Mouse (Mus musculus): Measurements from ENCODE around the gene Uimc1. TPM values are rescaled to one million over a fixed set of nuclear protein-coding genes. Genes with fewer than 3 reads are reported as not detected.
A peak's percentile ranks its signal among the peaks of the same experiment; 100 is the strongest.

Gene Uimc1
- polyA plus RNA-seq (2012; ENCODE audit: insufficient read depth, low replicate concordance) = 1.2 and 4.7 TPM in 2 replicates

DNA sequence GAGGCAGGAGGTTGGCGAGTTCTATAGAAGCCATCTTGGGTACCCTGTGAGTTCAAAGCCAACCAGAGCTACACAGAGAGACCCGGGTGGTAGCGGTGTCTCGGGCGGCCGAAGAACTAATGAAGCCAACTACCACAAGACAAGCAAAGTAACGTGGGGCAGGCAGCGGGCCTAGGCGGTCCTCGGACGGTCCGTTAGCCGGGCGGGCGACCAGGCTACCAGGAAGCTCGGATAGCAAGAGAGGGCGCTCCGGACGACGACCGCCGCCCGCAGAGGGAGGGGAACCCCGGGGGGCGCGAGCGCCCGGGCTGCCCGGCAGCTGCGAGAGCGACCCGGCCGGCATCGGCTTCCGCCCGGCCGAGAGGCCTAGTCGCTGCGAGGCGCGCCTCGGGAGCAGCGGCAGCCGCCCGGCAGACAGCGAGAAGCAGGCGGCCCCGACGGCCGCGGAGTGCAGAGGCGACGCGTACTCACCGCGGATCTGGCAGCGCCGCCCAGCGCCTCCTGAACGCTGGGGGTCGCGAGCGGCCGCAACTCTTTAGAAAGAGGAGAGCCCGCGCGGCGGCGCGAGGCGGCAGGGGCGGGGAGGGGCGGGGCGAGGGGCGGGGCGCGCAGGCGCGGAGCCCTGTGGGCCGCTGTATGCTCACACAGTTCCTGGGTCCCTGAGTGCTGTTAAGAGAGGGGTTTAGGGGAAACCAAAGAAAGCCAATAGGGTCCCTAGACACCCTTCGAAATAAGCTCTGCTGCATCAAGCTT is at the start of gene Uimc1:
Gene Uimc1 (minus strand): TSS at position 575 of the 753 bp plus-strand sequence.
- Histone ChIP-seq H3K4me1 (peaks cover 26% of the 10 kb centered on the region), H3K36me3 (replicated peaks; ENCODE audit: low read length) (no peaks in the 10 kb centered on the region), H3K4me3 (replicated peaks) (peak within 1 kb of the TSS; percentile 97), H3K9me3 (no peaks in the 10 kb centered on the region), H3K27me3 (replicated peaks) (no peaks in the 10 kb centered on the region)
- no peak for TF ChIP-seq FLI1 (IDR thresholded peaks at IDR 0.05; ENCODE audit: low read length)
- TF ChIP-seq GATA1 (IDR thresholded peaks at IDR 0.05; ENCODE audit: borderline replicate concordance, low read length) = no peak

DNA sequence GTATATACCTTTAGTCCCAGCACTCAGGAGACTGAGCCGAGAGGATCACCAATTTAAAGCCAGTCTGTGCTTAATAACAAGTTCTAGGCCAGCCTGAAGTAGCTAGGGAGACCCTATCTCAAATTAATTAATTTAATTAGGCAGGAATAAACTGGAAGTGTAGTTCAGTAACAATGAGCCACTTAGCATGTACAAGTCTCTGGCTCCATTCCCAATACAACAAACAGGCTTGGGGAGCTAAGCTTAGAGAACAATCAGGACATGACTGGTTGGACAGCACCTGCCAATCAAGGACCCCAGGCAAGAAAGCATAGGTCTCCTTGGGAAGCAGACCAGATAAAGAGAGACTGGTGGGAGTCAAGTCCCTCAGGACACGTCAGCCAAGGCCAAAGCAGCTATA is 40.2 kb upstream of the Uimc1 start:
- no peak overlapping the region for H3K4me3 ChIP-seq (replicated peaks)
- H3K4me1 ChIP-seq = peaks cover 1% of the 10 kb centered on the region; the same call in 1 of the 2 replicates
- peaks cover 28% of the 10 kb centered on the region for H3K27me3 ChIP-seq (replicated peaks)
- no peaks in the 10 kb centered on the region for H3K9me3 ChIP-seq
- H3K36me3 ChIP-seq (replicated peaks; ENCODE audit: low read length) = no peaks in the 10 kb centered on the region
- TF ChIP-seq GATA1 (IDR thresholded peaks at IDR 0.05; ENCODE audit: borderline replicate concordance, low read length) (no peak), FLI1 (IDR thresholded peaks at IDR 0.05; ENCODE audit: low read length) (no peak)

DNA sequence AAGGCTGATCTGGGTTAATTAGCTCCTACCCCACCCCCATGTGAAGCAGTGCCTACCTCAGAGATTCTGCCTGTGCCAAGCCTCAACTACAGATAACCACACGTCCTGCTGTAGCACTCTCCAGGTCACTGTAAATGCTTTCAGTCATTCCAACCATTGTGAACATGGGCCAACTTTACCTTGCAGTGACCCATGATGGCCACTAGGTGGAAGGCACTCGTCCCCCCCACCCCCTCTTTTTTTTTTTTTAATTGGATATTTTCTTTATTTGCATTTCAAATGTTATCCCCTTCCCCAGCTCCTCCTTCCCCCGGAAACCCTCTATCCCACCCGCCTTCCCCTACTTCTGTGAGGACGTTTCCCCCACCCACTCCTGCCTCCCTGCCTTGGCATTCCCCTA is 35.3 kb upstream of the Uimc1 start:
- Histone ChIP-seq H3K36me3 (replicated peaks; ENCODE audit: low read length) (peaks cover 42% of the 10 kb centered on the region), H3K9me3 (no peaks in the 10 kb centered on the region), H3K4me3 (replicated peaks) (no peak overlapping the region), H3K4me1 (peaks cover 8% of the 10 kb centered on the region), H3K27me3 (replicated peaks) (peaks cover 6% of the 10 kb centered on the region)
- TF ChIP-seq FLI1 (IDR thresholded peaks at IDR 0.05; ENCODE audit: low read length) = no peak

DNA sequence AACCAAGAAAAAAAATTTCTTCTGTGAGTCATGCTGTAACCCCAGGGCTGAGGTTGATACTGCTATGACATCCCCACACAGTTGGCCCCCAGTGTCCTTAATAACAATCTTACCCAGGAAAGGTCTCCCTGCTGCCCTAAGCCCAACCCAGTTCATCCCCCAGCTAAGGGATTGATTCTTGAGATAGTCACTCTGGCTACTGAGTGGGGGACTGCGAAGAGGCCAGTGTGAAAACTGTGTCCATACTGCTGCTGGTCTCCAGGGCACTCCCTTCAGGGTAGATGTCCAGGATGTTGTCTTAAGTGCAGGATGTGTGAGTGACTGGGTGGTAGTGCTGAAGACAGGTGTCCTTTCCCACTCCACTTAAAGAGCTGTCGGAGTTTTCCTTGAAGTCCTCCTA is 33.3 kb upstream of the Uimc1 start, which contains the start of gene Gm17617:
Gene Gm17617 (minus strand): TSS at position 101 of the 400 bp plus-strand sequence.
- peaks cover 60% of the 10 kb centered on the region for H3K36me3 ChIP-seq (replicated peaks; ENCODE audit: low read length)
- H3K4me3 ChIP-seq (replicated peaks) = no peak within 1 kb of the TSS
- peaks cover 8% of the 10 kb centered on the region for H3K4me1 ChIP-seq
- H3K27me3 ChIP-seq (replicated peaks) = no peaks in the 10 kb centered on the region
- no peak for TF ChIP-seq GATA1 (IDR thresholded peaks at IDR 0.05; ENCODE audit: borderline replicate concordance, low read length)
- TF ChIP-seq FLI1 (IDR thresholded peaks at IDR 0.05; ENCODE audit: low read length) = no peak
- H3K9me3 ChIP-seq = no peaks in the 10 kb centered on the region

DNA sequence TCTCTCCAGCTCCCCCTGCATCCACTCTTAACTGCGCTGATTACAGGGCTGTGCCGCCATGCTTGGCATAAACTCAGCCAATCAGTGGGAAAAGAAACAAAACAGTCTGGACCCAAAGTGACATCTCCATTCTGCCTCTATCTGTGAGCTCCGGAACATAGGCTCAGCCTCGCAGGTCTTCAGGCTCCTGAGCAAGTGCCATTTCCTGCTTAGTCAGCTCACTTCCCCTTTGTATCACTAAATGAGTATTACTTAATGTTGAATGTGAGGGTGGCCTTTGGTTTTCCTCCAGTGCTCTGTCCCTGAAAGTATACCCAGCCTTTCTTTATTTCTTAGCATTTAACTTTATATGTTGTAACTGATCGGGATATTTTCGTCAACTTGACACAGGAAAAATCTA is 24.8 kb upstream of the Uimc1 start:
- Histone ChIP-seq H3K4me3 (replicated peaks) (no peak overlapping the region), H3K9me3 (no peaks in the 10 kb centered on the region), H3K4me1 (peaks cover 6% of the 10 kb centered on the region; the same call in 1 of the 2 replicates), H3K27me3 (replicated peaks) (no peaks in the 10 kb centered on the region), H3K36me3 (replicated peaks; ENCODE audit: low read length) (peaks cover 90% of the 10 kb centered on the region)
- TF ChIP-seq FLI1 (IDR thresholded peaks at IDR 0.05; ENCODE audit: low read length) (no peak), GATA1 (IDR thresholded peaks at IDR 0.05; ENCODE audit: borderline replicate concordance, low read length) (no peak)

DNA sequence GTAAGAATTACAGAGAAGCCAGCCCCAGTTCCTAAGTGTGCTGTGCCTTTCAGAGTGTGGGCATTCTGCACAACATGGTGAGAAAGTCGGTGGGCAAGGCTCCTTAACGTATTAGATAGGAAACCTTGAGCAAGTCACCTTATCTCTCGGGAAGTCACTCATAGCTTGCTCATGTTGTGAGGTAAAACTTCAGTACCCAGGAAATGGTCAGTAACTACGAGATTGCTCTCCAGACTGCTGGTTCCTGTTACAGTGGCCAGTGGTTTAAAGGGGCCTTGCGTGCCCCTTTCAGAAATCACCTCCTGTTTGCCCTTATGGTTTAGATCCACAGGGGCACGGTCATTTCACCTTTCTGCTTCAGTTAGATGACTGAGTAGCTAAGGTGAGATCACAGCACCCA is 14.3 kb upstream of the Uimc1 start:
- Histone ChIP-seq H3K9me3 (no peaks in the 10 kb centered on the region), H3K27me3 (replicated peaks) (no peaks in the 10 kb centered on the region), H3K36me3 (replicated peaks; ENCODE audit: low read length) (peaks cover 90% of the 10 kb centered on the region), H3K4me3 (replicated peaks) (no peak overlapping the region), H3K4me1 (peaks cover 38% of the 10 kb centered on the region)
- no peak for TF ChIP-seq GATA1 (IDR thresholded peaks at IDR 0.05; ENCODE audit: borderline replicate concordance, low read length)
- TF ChIP-seq FLI1 (IDR thresholded peaks at IDR 0.05; ENCODE audit: low read length) = no peak

DNA sequence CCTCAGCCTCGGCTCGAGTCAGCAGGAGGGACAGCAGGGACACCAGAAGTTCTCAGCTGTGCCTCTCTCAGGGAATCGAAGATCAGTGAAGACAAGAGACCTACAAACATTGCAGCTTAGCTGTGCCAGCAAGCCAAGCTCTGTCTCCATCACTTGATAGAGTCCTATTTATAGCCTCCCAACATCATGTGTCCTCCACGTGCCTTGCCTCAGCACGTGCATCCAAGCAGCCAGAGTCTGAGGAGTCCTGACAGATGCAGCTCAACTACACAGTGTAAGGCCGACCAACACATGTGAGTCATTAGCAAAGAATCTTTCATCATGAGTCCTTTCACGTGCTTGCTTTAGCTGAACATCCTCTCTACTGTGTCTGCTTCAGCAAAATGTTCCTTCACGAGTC is 7.6 kb upstream of the Uimc1 start:
- Histone ChIP-seq H3K9me3 (no peaks in the 10 kb centered on the region), H3K4me3 (replicated peaks) (no peak overlapping the region), H3K4me1 (peaks cover 59% of the 10 kb centered on the region), H3K36me3 (replicated peaks; ENCODE audit: low read length) (peaks cover 48% of the 10 kb centered on the region), H3K27me3 (replicated peaks) (no peaks in the 10 kb centered on the region)
- TF ChIP-seq GATA1 (IDR thresholded peaks at IDR 0.05; ENCODE audit: borderline replicate concordance, low read length) (no peak), FLI1 (IDR thresholded peaks at IDR 0.05; ENCODE audit: low read length) (no peak)

DNA sequence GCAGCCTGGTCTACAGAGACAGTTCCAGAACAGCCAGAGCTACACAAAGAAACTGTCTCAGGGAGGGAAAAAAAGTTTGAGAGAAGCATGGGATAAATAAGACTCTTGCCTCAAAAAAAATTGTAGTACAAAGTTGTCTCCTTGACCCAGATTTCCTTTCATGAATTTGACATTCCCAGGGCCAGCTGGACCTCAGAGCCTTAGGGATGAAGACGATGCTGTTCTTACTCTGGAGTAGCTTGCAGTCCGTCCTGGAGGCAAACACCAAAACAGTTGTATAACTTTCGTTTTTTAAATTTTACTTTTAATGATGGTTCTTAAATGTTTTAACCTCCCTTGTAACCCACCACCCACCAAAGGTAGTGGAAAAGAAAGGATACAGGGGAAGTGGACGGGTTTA is 7.0 kb upstream of the Uimc1 start:
- H3K4me3 ChIP-seq (replicated peaks) = no peak overlapping the region
- peaks cover 45% of the 10 kb centered on the region for H3K36me3 ChIP-seq (replicated peaks; ENCODE audit: low read length)
- H3K9me3 ChIP-seq = no peaks in the 10 kb centered on the region
- TF ChIP-seq GATA1 (IDR thresholded peaks at IDR 0.05; ENCODE audit: borderline replicate concordance, low read length) (no peak), FLI1 (IDR thresholded peaks at IDR 0.05; ENCODE audit: low read length) (no peak)
- H3K4me1 ChIP-seq = peaks cover 59% of the 10 kb centered on the region
- no peaks in the 10 kb centered on the region for H3K27me3 ChIP-seq (replicated peaks)

DNA sequence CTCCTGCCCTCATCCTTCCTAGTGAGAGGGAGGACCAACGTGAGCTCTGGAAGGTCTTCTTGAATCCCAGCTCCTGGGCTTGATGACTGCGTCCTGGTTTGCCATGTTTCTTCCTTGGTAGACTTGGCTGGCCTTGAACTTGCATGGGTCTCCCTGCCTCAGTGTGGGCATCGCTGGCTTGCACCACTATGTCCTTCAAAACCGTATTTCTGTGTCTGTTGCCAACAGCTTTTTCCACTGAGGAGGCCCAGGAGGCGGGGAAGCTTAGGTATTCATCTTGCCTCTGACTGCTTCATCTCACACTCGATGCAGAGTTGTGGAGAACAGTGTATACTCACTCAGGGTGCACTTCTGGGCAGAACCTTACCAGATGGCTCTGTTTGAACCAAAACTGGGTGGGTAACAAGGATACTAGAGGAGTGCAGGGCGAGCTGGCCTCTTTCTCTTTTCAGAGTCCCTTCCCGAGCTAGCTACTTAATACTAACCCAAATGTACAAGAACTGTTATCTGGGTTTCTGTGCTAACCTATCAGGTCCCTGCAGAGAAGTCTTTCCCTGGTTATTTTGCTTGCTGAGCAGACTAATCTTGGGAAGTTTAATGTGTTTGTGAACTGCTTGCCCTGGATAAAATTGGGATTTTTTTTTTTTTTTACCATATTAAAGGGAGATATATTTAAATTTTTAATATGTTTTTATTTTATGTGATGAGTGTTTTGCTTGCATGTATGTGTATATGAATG is 6.0 kb upstream of the Uimc1 start:
- Histone ChIP-seq H3K9me3 (no peaks in the 10 kb centered on the region), H3K4me3 (replicated peaks) (peak overlapping the region; percentile 98), H3K4me1 (peaks cover 55% of the 10 kb centered on the region), H3K27me3 (replicated peaks) (no peaks in the 10 kb centered on the region), H3K36me3 (replicated peaks; ENCODE audit: low read length) (peaks cover 35% of the 10 kb centered on the region)
- TF ChIP-seq GATA1 (IDR thresholded peaks at IDR 0.05; ENCODE audit: borderline replicate concordance, low read length) = no peak

Measured in megakaryocyte, embryonic 14.5 days (primary cell).